Mouse (Mus musculus) limb, embryonic 15.5 days (tissue): Measurements from ENCODE around the gene Mb. TPM values are rescaled to one million over a fixed set of nuclear protein-coding genes. Genes with fewer than 3 reads are reported as not detected.
A peak's percentile ranks its signal among the peaks of the same experiment; 100 is the strongest.

ENCODE experiments used
- ATAC-seq: fragments of 200-750 bp; cut with Nextera tagmentation; 2 replicates; pipeline ENCODE4 v1.8.0; 2017; ENCODE audit warnings: low read depth, moderate TSS enrichment; ENCODE audit not compliant: insufficient number of reproducible peaks, low FRiP score, low TSS enrichment
- H3K27ac ChIP-seq: fragments of 300-500 bp; sonication (generic); 2 replicates; pipeline ENCODE4 v1.5.1; 2015; ENCODE audit warnings: moderate library complexity, mild to moderate bottlenecking, inconsistent platforms
- H3K27me3 ChIP-seq: fragments of 300-500 bp; sonication (generic); 2 replicates; pipeline ENCODE4 v1.6.1; 2015; ENCODE audit warnings: inconsistent platforms
- H3K36me3 ChIP-seq: fragments of 300-500 bp; sonication (generic); 2 replicates; pipeline ENCODE4 v1.6.1; 2015; ENCODE audit warnings: inconsistent platforms
- H3K4me1 ChIP-seq: fragments of 300-500 bp; sonication (generic); 2 replicates; pipeline ENCODE4 v1.6.1; 2015; ENCODE audit warnings: inconsistent platforms
- H3K4me2 ChIP-seq: fragments of 300-500 bp; sonication (generic); 2 replicates; pipeline ENCODE4 v1.6.1; 2015; ENCODE audit warnings: mild to moderate bottlenecking, inconsistent platforms
- H3K4me3 ChIP-seq: fragments of 300-500 bp; sonication (generic); 2 replicates; pipeline ENCODE4 v1.5.1; 2015; ENCODE audit warnings: mild to moderate bottlenecking, inconsistent platforms
- H3K9ac ChIP-seq: fragments of 300-500 bp; sonication (generic); 2 replicates; pipeline ENCODE4 v1.6.1; 2015; ENCODE audit warnings: inconsistent platforms
- H3K9me3 ChIP-seq: fragments of 300-500 bp; sonication (generic); 2 replicates; pipeline ENCODE4 v1.6.1; 2016; ENCODE audit warnings: inconsistent platforms
- WGBS: fragments of 180-500 bp; shearing (Covaris S2); methylation state at CpG from one replicate; pipeline ENCODE4 v1.1.7; 2015; 5-methylcytosine and 5-hydroxymethylcytosine counted together
- polyA plus RNA-seq: library from polyadenylated mRNA; unstranded; fragments of >200 nt; fragmentation: Nextera tagmentation; extraction: Ambion mirVana; gene quantifications from 2 replicates; pipeline ENCODE4 v1.2.1, GENCODE M21; 2015

Mb gene
- polyA plus RNA-seq, 1 experiment from 2014 or later, result 11.6 TPM

DNA sequence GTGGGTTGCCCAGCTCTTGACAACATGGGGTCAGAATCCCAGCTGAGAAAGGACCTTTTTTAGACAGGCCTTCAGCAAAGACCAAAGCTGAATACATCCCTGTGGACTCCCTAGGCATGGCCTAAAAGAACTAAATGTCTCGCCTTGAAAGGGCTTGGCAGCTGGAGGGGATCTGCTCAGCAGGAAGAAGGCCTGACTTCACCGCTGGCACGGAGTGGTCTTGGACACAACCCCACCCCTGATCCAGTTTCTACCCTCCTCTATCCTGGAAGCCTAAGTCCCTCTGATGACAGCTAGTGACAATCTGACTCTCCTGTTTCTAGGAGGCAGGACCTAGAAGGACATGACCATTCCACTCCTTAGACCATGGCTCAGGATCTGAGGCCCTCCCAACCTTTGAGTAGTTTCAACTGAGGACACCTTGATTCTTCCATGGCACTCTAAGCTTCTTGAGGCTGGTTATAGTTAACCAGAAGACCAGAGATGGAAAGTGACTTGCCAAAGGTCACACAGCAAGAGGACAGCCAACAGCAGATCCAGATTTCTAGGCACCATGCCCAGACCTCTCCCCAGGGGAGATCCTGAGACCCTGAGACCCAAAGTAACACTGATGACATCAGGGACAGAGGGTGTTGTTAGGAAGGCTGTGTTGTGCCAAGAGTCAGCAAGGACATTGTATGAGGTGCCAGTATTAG lies 47.1 kb downstream of the Mb start:
- WGBS, result 86% methylated on average over 3 of the region's 3 CpGs
- Histone ChIP-seq H3K9ac (no peak overlapping the region), H3K9me3 (no peaks in the 10 kb centered on the region), H3K4me3 (no peak overlapping the region), H3K27me3 (no peaks in the 10 kb centered on the region), H3K4me1 (peaks cover 9% of the 10 kb centered on the region; the same call in 1 of the 2 replicates), H3K27ac (no peak overlapping the region), H3K4me2 (no peak overlapping the region), H3K36me3 (no peaks in the 10 kb centered on the region)
- no peak for ATAC-seq

DNA sequence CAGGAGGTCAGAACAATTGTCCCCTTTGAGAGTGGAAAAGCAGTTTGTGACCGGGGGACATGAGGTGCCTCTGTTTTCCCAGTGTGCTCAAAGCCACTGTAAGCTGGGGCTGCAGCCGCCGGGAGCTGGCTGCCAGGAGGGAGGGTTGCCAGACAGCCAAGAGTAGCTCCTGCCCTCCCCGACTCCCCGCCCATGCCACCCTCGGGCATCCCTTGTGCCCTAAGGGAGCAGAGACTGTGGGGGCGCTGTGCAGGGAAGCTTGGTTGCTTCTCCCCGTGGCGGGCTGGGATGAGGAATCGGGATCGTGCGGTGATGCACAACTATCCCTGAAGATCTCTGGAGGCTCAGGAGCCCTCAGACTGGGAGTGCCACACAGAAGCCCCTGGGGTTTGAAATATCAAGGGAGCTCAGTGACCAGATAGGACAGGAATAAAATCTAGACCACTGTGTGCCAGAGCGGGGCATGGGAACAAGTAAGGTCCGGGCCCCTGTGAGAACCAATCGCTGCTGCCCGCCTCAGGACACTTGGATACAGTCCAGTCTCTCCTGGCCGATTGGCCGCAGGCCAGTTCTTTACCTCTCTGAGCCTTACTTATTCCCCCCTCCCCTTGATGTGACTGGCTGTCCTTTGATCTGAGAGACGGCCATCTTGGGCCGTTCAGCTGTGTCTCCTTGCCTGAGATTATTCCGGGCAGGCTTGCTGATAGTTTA lies 51.4 kb downstream of the Mb start:
- no peaks in the 10 kb centered on the region for H3K27me3 ChIP-seq
- no peaks in the 10 kb centered on the region for H3K9me3 ChIP-seq
- no peak overlapping the region for H3K4me3 ChIP-seq
- WGBS, result 46% methylated on average over 21 of the region's 21 CpGs
- no peak overlapping the region for H3K9ac ChIP-seq
- ATAC-seq, result no peak
- peak overlapping the region; percentile 12; the same call in 1 of the 2 replicates for H3K4me2 ChIP-seq
- H3K27ac ChIP-seq, result no peak overlapping the region
- no peaks in the 10 kb centered on the region for H3K36me3 ChIP-seq
- H3K4me1 ChIP-seq, result peaks cover 9% of the 10 kb centered on the region; the same call in 1 of the 2 replicates

DNA sequence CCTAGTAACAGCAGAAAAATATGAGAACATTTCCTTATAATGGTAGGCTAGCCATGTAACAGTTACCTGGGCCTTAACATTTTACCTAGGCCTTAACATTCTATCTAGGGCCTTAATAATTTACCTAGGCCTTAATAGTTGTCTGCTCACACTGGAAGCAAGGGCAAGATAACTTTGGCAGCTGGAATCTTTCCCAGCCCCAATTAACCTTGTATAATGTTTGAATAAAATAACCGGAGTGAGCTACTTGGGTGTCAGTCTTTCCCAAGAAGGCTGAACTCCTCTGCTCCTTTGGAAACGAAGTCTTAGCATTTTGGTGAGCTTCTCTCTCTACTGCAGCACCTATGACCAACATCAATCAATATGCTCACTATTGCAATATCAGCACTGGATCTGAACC lies 52.4 kb downstream of the Mb start:
- H3K27ac ChIP-seq, result no peak overlapping the region
- H3K4me1 ChIP-seq, result peaks cover 9% of the 10 kb centered on the region; the same call in 1 of the 2 replicates
- H3K36me3 ChIP-seq, result no peaks in the 10 kb centered on the region
- no peak overlapping the region for H3K9ac ChIP-seq
- ATAC-seq, result no peak
- H3K9me3 ChIP-seq, result no peaks in the 10 kb centered on the region
- H3K4me3 ChIP-seq, result no peak overlapping the region
- 67% methylated on average over 2 of the region's 2 CpGs for WGBS
- no peaks in the 10 kb centered on the region for H3K27me3 ChIP-seq
- H3K4me2 ChIP-seq, result no peak overlapping the region

DNA sequence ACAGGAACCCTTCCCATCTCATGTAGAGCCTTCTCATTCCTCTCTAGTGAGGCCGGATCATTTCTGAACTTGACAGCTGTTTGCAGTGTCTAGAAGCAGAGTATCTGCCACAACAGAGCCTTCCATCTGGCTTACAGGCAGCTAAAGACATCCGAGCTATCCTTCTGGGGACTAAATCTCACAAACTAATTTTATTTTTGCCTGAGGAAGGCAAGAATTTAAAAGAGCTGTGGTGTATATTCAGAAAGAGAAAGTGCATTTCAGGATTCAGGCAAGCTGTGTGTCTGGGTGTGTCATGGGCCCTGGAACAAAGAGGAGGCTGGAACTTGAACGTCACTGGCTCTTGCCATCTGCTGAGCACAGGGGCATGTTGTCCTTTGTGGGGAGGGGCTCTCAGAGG lies 56.1 kb downstream of the Mb start:
- no peaks in the 10 kb centered on the region for H3K9me3 ChIP-seq
- 52% methylated on average over 3 of the region's 3 CpGs for WGBS
- no peaks in the 10 kb centered on the region for H3K36me3 ChIP-seq
- H3K9ac ChIP-seq, result no peak overlapping the region
- H3K27ac ChIP-seq, result no peak overlapping the region
- peaks cover 9% of the 10 kb centered on the region; the same call in 1 of the 2 replicates for H3K4me1 ChIP-seq
- ATAC-seq, result no peak
- H3K4me3 ChIP-seq, result no peak overlapping the region
- H3K27me3 ChIP-seq, result no peaks in the 10 kb centered on the region
- no peak overlapping the region for H3K4me2 ChIP-seq

DNA sequence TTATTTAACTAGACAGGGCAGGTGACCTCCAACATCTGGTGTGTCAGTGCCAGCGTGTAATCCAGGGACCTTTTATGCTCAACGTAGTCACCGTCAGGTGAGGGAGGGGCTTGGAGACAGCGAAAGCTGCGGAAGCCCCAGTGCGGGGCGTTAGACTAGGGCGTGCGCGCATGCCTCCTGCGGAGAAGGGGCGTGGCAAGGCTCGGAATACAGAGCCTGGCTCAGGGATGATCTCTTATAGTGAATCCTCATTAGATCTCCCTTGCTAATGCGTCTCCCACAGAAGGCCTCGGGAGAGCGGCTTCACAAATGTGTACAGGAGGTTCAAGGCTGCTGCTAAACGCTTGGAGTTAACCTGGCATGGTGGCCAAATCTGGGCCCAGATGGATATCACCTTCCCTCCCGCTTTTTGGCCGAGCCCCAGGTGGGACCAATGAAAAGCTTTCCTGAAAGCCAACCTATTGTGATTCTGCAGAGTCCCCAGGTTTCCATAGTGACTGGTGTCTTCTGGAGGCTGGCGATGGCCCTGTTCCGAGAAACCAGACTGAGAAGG lies 62.9 kb downstream of the Mb start:
- H3K36me3 ChIP-seq, result no peaks in the 10 kb centered on the region
- ATAC-seq, result no peak
- H3K27ac ChIP-seq, result no peak overlapping the region
- H3K9ac ChIP-seq, result peak overlapping the region; percentile 40; the same call in 1 of the 2 replicates
- H3K9me3 ChIP-seq, result no peaks in the 10 kb centered on the region
- peaks cover 9% of the 10 kb centered on the region for H3K4me1 ChIP-seq
- 0 out of 2 replicates have a peak, but pooled peaks cover 5% of the 10 kb centered on the region for H3K27me3 ChIP-seq
- WGBS, result 7% methylated on average over 21 of the region's 21 CpGs
- peak overlapping the region; percentile 46 for H3K4me3 ChIP-seq
- H3K4me2 ChIP-seq, result peak overlapping the region; percentile 59

DNA sequence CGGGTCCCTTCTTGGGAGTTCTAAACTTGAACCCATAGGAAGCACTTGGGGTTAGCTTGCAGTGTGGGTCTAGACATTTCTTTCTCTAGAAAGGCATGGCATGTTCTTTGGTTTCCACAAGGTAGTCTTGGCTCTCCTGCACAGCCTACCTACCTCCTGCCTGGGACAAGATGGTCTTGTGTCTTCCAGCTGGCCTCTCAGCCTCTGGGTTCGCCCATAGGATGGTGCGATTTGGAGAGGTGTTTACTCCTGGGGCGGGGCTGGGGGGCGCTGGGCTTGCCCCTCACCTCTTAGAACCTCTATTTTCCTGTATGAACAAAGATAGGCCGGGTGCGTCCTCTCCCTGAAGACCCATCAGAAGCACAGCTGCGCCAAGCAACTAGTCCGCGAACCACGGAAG lies 63.3 kb downstream of the Mb start:
- H3K4me1 ChIP-seq, result peaks cover 9% of the 10 kb centered on the region
- H3K4me3 ChIP-seq, result peak overlapping the region; percentile 46
- H3K27ac ChIP-seq, result no peak overlapping the region
- H3K9me3 ChIP-seq, result no peaks in the 10 kb centered on the region
- ATAC-seq, result no peak
- peak overlapping the region; percentile 40; the same call in 1 of the 2 replicates for H3K9ac ChIP-seq
- 0 out of 2 replicates have a peak, but pooled peaks cover 5% of the 10 kb centered on the region for H3K27me3 ChIP-seq
- H3K4me2 ChIP-seq, result peak overlapping the region; percentile 59
- WGBS, result 12% methylated on average over 11 of the region's 11 CpGs
- H3K36me3 ChIP-seq, result no peaks in the 10 kb centered on the region

DNA sequence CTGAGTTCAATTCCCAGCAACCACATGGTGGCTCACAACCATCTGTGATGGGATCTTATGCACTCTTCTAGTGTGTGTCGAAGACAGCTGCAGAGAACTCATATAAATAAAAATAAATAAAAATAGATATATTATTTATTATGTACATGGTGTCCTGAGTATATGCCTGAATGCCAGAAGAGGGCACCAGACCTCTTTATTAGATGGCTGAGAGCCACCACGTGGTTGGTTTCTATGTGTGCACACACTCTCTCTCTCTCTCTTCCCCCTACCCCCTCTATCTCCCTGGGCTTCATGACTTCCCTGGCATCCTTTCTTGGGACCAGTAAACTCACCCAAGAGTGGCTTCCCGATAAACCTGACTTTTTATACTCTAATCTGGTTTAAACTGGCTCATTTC lies 67.7 kb downstream of the Mb start:
- Histone ChIP-seq H3K27me3 (no peaks in the 10 kb centered on the region), H3K27ac (no peak overlapping the region), H3K36me3 (no peaks in the 10 kb centered on the region), H3K4me3 (no peak overlapping the region), H3K9me3 (no peaks in the 10 kb centered on the region), H3K4me1 (peaks cover 7% of the 10 kb centered on the region), H3K4me2 (no peak overlapping the region), H3K9ac (no peak overlapping the region)
- WGBS, result 45% methylated on average over 3 of the region's 3 CpGs
- ATAC-seq, result no peak

DNA sequence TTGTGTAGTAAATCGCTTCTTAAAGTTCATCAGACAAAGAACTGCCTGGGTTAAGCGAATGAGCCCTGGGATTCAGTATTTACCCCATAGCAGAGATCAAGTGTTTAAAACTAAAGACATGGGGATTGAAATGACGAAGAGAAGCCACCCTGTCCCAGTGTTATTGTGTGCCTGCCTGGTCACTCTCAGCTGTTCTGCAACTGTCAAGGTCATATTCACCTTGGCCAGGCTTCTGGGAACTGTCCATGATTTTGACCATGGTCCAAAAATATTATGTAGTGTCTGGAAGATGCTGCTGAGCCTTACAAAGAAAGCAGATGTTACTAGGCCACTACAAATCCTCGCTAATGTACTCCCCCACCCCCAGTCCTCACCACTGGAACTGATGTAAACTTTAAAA lies 70.7 kb downstream of the Mb start:
- Histone ChIP-seq H3K27ac (no peak overlapping the region), H3K36me3 (no peaks in the 10 kb centered on the region), H3K4me3 (no peak overlapping the region), H3K4me2 (no peak overlapping the region), H3K4me1 (peaks cover under 1% of the 10 kb centered on the region), H3K9ac (no peak overlapping the region), H3K27me3 (no peaks in the 10 kb centered on the region), H3K9me3 (no peaks in the 10 kb centered on the region)
- 77% methylated on average over 4 of the region's 4 CpGs for WGBS
- ATAC-seq, result no peak

DNA sequence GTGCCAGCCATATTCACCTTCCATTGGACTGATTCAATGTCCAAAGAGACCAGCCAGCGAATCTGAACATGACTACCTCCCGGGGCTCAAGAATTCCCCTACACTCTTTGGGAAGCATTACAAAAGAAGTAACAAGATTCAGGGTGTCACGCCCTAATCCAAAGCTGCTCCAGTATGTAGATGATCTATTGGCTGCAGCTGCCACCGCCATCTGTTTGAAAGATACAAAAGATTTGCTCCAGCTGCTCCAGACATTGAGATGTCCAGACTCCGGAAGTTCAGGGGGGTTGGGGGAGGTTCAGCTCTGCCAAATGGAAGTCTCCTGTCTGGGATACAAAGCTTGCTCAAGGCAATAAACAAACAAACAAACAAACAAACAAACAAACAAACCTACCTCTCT lies 73.9 kb downstream of the Mb start:
- H3K27ac ChIP-seq, result 0 out of 2 replicates have a peak overlapping the region, but pooled peaks have one; percentile 7
- H3K4me2 ChIP-seq, result no peak overlapping the region
- WGBS, result 61% methylated on average over 5 of the region's 5 CpGs

DNA sequence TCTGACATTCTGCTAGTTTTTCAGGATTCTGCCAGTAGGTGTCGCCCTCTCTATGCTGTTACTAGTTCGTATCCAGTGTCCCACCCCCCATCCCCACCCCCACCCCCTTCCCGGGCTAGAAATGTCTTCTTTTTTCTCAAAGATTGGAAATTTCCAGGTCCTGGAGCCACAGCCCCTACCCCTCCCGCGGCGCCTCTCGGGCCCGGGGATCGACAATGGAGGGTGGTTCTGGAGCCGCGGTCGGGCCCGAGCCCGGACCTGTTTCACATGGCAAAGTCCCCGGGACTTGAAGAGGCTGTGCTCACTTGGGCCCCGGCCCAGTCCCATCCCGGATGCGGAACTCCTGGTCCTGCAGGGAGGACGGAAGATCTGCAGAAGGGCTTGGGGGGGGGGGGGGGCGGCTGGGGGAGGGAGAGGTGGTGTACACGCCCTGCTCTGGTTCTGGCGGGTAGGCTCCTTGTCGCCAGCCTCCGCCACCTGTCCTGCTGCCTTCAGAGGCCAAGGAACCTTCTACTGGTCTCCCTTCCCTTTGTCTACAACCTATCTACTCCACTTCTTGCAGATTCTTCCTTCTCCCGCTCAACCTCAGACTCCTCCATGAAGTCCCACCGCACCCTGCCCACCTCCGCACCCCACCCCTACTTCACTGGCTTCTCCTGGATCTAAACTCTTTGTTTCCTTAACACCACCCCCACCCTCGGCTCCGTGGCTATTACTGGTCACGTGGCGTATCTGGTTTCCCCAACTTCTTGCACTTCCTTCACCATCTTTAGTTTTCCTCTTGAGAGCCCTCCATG lies 76.4 kb downstream of the Mb start:
- whole genome bisulfite sequencing, result 4% methylated on average over 31 of the region's 31 CpGs
- H3K27me3 ChIP-seq, result no peaks in the 10 kb centered on the region
- H3K36me3 ChIP-seq, result no peaks in the 10 kb centered on the region
- H3K27ac ChIP-seq, result peak overlapping the region; percentile 91
- ATAC-seq, result peak; percentile 73
- peak overlapping the region; percentile 61 for H3K9ac ChIP-seq
- H3K4me3 ChIP-seq, result peak overlapping the region; percentile 56
- H3K4me2 ChIP-seq, result peak overlapping the region; percentile 64
- H3K9me3 ChIP-seq, result no peaks in the 10 kb centered on the region
- H3K4me1 ChIP-seq, result peaks cover 7% of the 10 kb centered on the region

More for the DNA sequence above, 73.9 kb downstream of the Mb start:
- no peaks in the 10 kb centered on the region for H3K27me3 ChIP-seq
- no peak for ATAC-seq
- peaks cover 7% of the 10 kb centered on the region for H3K4me1 ChIP-seq
- no peaks in the 10 kb centered on the region for H3K36me3 ChIP-seq
- no peaks in the 10 kb centered on the region for H3K9me3 ChIP-seq
- H3K9ac ChIP-seq, result no peak overlapping the region
- no peak overlapping the region for H3K4me3 ChIP-seq

DNA sequence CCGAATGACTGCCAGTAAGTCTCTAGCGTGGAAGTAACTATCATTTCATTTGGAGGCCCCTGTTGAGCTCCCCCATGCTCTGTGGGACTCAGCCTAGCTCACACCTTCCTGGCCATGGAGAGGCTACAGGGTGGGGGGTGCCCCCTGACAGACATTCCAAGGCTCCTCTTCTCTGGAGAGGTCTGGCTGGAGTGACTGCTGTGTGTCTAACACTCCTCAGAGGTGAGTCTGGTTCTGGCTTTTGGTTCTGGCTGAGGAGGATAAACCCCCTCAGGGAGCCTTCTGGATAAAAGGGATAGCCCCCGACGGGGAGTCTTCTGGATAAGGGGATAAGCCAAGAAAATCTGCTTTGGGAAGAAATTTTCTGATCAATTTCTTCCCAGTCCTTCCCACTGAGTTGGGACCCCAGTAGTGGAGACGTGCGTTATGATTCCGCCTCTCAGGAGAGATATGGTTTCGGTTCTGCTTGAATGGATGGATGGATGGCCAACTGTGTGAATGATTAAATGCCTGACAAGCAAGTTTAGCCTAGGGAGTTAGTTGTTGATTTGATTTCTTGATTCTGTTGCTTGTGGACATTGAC lies 77.1 kb downstream of the Mb start:
- peak overlapping the region; percentile 64; the same call in 1 of the 2 replicates for H3K4me2 ChIP-seq
- H3K27ac ChIP-seq, result 0 out of 2 replicates have a peak overlapping the region, but pooled peaks have one; percentile 17

More for the DNA sequence above, 77.1 kb downstream of the Mb start:
- WGBS, result 31% methylated on average over 8 of the region's 8 CpGs
- H3K4me1 ChIP-seq, result peaks cover 7% of the 10 kb centered on the region
- no peaks in the 10 kb centered on the region for H3K36me3 ChIP-seq
- peak overlapping the region; percentile 56 for H3K4me3 ChIP-seq
- H3K27me3 ChIP-seq, result no peaks in the 10 kb centered on the region
- ATAC-seq, result no peak
- no peak overlapping the region for H3K9ac ChIP-seq
- H3K9me3 ChIP-seq, result no peaks in the 10 kb centered on the region
